Mouse (Mus musculus) heart, embryonic 15.5 days (tissue): ENCODE measurements around the gene Ptgs1. TPM values are rescaled to one million over a fixed set of nuclear protein-coding genes. Genes with fewer than 3 reads are reported as not detected.

ENCODE experiments used
- ATAC-seq: fragments of 200-750 bp; cut with Nextera tagmentation; replicated peaks from 2 replicates; pipeline ENCODE4 v1.8.0; 2017; ENCODE audit warnings: low read depth, moderate TSS enrichment; ENCODE audit not compliant: insufficient number of reproducible peaks, insufficient read depth, low FRiP score
- H3K27ac ChIP-seq: fragments of 300-500 bp; sonication (generic); 2 replicates; pipeline ENCODE4 v1.5.1; 2015; ENCODE audit warnings: mild to moderate bottlenecking, inconsistent platforms
- H3K27me3 ChIP-seq: fragments of 300-500 bp; sonication (generic); 2 replicates; pipeline ENCODE4 v1.6.1; 2015; ENCODE audit warnings: inconsistent platforms
- H3K36me3 ChIP-seq: fragments of 300-500 bp; sonication (generic); 2 replicates; pipeline ENCODE4 v1.6.1; 2015; ENCODE audit warnings: mild to moderate bottlenecking, inconsistent platforms
- H3K4me1 ChIP-seq: fragments of 300-500 bp; sonication (generic); replicated peaks from 2 replicates; pipeline ENCODE4 v1.6.1; 2015; ENCODE audit warnings: inconsistent platforms
- H3K4me2 ChIP-seq: fragments of 300-500 bp; sonication (generic); 2 replicates; pipeline ENCODE4 v1.6.1; 2015; ENCODE audit warnings: inconsistent platforms, mild to moderate bottlenecking, moderate library complexity
- H3K4me3 ChIP-seq: fragments of 300-500 bp; sonication (generic); 2 replicates; pipeline ENCODE4 v1.5.1; 2015; ENCODE audit warnings: mild to moderate bottlenecking, inconsistent platforms
- H3K9ac ChIP-seq: fragments of 300-500 bp; sonication (generic); 2 replicates; pipeline ENCODE4 v1.6.1; 2015; ENCODE audit warnings: mild to moderate bottlenecking, inconsistent platforms
- H3K9me3 ChIP-seq: fragments of 300-500 bp; sonication (generic); replicated peaks from 2 replicates; pipeline ENCODE4 v1.6.1; 2016; ENCODE audit warnings: inconsistent platforms
- WGBS: fragments of 180-500 bp; shearing (Covaris S2); methylation state at CpG from one replicate; pipeline ENCODE4 v1.1.7; 2015; ENCODE audit warnings: mixed read lengths; 5-methylcytosine and 5-hydroxymethylcytosine counted together
- polyA plus RNA-seq: library from polyadenylated mRNA; unstranded; fragments of >200 nt; fragmentation: Nextera tagmentation; extraction: Ambion mirVana; gene quantifications from 2 replicates; pipeline ENCODE4 v1.2.1, GENCODE M21; 2015

The Ptgs1 gene
- polyA plus RNA-seq, 1 experiment from 2014 or later = 23.0 TPM

DNA sequence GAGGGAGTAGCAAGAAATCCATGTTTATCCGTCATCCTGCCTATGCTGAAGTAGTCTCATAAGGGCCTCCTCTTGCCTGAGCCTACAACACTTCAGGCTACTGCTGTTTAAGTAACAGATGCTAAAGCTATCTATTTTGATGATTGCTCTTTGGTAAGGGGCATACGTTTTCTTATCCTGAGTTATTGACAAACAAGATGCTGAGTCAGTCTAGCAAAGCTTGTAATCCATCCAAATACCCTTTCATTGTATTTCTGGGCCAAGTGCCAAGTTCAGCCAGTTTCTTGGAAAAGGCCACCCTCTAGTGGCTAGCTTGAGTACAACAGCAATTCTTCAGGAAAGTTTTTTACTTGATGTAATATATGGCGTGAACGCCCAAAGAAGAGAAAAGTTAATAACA lies 46.2 kb downstream of the Ptgs1 start:
- no peak overlapping the region for H3K4me2 ChIP-seq
- no peak overlapping the region for H3K4me3 ChIP-seq
- 26% methylated on average over 4 of the region's 4 CpGs for WGBS
- H3K9me3 ChIP-seq = no peaks in the 10 kb centered on the region
- no peak for ATAC-seq
- H3K9ac ChIP-seq = no peak overlapping the region
- 0 out of 2 replicates have a peak, but pooled peaks cover 2% of the 10 kb centered on the region for H3K4me1 ChIP-seq
- peaks cover 3% of the 10 kb centered on the region; the same call in 1 of the 2 replicates for H3K27me3 ChIP-seq
- no peak overlapping the region for H3K27ac ChIP-seq
- H3K36me3 ChIP-seq = no peaks in the 10 kb centered on the region

GRCm38 (mm10) chr2:36278760-36279159 lies 48.5 kb downstream of the Ptgs1 start:
- 0 out of 2 replicates have a peak, but pooled peaks cover 2% of the 10 kb centered on the region for H3K4me1 ChIP-seq
- H3K27me3 ChIP-seq = peaks cover 2% of the 10 kb centered on the region; the same call in 1 of the 2 replicates
- H3K4me2 ChIP-seq = no peak overlapping the region
- H3K27ac ChIP-seq = no peak overlapping the region
- WGBS = 36% methylated on average over 3 of the region's 3 CpGs
- H3K36me3 ChIP-seq = no peaks in the 10 kb centered on the region
- no peak overlapping the region for H3K9ac ChIP-seq
- no peaks in the 10 kb centered on the region for H3K9me3 ChIP-seq
- no peak overlapping the region for H3K4me3 ChIP-seq
- no peak for ATAC-seq

- no peak overlapping the region for H3K27ac ChIP-seq
- H3K36me3 ChIP-seq = no peaks in the 10 kb centered on the region
- no peak for ATAC-seq
- H3K9ac ChIP-seq = no peak overlapping the region
- no peaks in the 10 kb centered on the region for H3K9me3 ChIP-seq
- 59% methylated on average over 1 of the region's 1 CpGs for WGBS
- no peak overlapping the region for H3K4me3 ChIP-seq
- 0 out of 2 replicates have a peak, but pooled peaks cover 2% of the 10 kb centered on the region for H3K4me1 ChIP-seq
- H3K4me2 ChIP-seq = no peak overlapping the region
- no peaks in the 10 kb centered on the region; the same call in 1 of the 2 replicates for H3K27me3 ChIP-seq
These were observed 50.9 kb downstream of the Ptgs1 start for GRCm38 (mm10) chr2:36281138-36281537.

GRCm38 (mm10) chr2:36282301-36282700 lies 52.1 kb downstream of the Ptgs1 start:
- Histone ChIP-seq H3K27ac (no peak overlapping the region), H3K4me3 (no peak overlapping the region), H3K4me2 (no peak overlapping the region), H3K4me1 (no peaks in the 10 kb centered on the region), H3K9ac (no peak overlapping the region), H3K9me3 (no peaks in the 10 kb centered on the region), H3K36me3 (no peaks in the 10 kb centered on the region), H3K27me3 (no peaks in the 10 kb centered on the region; the same call in 1 of the 2 replicates)
- ATAC-seq = no peak
- 85% methylated on average over 1 of the region's 1 CpGs for WGBS

Other genes with a start within 250 kb of the Ptgs1 start
- 411 and 477 TPM in 2 replicates for gene Ndufa8, start 181.0 kb upstream of the Ptgs1 start, polyA plus RNA-seq
- gene Morn5, start 181.0 kb upstream of the Ptgs1 start, polyA plus RNA-seq = 0.24 and 0.34 TPM in 2 replicates
- gene Lhx6, start 125.0 kb upstream of the Ptgs1 start, polyA plus RNA-seq = 1.5 and 2.2 TPM in 2 replicates
- 32.4 and 38.6 TPM in 2 replicates for gene Mrrf, start 94.0 kb upstream of the Ptgs1 start, polyA plus RNA-seq
- gene Rbm18, start 93.7 kb upstream of the Ptgs1 start, polyA plus RNA-seq = 62.6 and 63.6 TPM in 2 replicates
- 0.03 TPM in 1 of 2 replicates, not detected in the other for gene Olfr338, start 143.1 kb downstream of the Ptgs1 start, polyA plus RNA-seq
- not detected in 2 replicates for gene Olfr339, start 188.5 kb downstream of the Ptgs1 start, polyA plus RNA-seq
- not detected in 2 replicates for gene Olfr340, start 222.2 kb downstream of the Ptgs1 start, polyA plus RNA-seq